Mouse (Mus musculus): ENCODE measurements at regions not wholly inside any gene's neighbourhood (a gene's known extent, or its start where the extent isn't known, plus 50 kb on each side); places are given as distances from the start of the nearest gene placed in this dataset.

- DNase-seq (ENCODE audit: extremely low spot score in 1 of 2, low spot score in 1 of 2) = no peak
Measured at GRCm38 (mm10) chr8:126723259-126724122, 129.7 kb upstream of the Irf2bp2 start.

DNA sequence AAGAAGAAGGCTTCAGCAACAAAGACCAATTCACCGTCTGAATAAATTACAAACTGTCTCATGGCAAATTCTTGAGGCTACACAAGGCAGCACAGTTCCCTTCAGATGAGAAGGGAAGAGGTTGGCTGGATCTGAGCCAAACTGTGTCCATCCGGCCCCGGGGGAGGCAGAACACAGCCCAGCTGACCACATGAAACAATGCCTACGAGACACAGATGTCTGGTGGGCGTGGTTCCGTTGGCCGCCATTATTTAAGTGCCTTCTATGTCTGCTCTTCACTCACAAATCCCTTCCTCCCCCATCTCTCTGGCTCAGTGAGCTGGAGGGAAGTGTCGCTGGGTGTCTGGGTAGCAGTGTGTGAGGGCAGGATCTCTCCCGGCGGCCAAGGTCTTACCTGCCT is 127.8 kb upstream of the Irf2bp2 start:
- peak; percentile 23 to 27 for DNase-seq (ENCODE audit: extremely low spot score in 1 of 2, low spot score in 1 of 2)

DNA sequence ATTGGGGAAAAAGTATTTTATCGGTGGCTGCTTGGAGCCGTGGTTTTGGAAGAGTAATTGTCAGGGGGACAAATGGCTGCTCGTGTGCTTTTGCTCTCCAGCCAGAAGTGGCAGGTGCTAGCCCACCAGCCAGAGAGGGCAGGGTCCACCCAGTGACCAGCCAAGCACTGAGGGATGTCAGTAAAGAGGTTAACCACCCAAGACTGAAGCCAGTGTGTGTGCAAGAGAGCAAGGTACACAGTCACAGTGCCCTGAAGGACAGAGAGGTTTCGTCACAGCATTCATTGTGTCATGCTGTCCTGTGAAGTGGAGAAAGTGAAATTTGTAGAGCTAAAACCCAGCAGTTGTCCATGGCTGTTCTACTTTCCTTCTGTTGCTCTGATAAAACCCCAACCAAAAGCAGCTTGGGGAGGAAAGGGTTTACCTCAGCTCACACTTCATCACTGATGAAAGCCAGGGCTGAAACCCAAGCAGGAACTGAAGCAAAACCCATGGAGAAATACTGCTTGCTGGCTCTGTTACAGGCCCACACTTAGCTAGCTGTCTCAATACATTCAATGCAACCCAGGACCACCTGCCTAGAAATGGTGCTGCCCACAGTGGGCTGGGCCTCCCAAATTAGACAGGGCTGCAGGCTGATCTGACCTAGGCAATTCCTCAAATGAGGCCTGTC is 126.8 kb upstream of the Irf2bp2 start:
- DNase-seq (ENCODE audit: extremely low spot score in 1 of 2, low spot score in 1 of 2) = no peak

GRCm38 (mm10) chr8:126719748-126720147 is 126.0 kb upstream of the Irf2bp2 start:
- no peak for DNase-seq (ENCODE audit: extremely low spot score in 1 of 2, low spot score in 1 of 2)

DNA sequence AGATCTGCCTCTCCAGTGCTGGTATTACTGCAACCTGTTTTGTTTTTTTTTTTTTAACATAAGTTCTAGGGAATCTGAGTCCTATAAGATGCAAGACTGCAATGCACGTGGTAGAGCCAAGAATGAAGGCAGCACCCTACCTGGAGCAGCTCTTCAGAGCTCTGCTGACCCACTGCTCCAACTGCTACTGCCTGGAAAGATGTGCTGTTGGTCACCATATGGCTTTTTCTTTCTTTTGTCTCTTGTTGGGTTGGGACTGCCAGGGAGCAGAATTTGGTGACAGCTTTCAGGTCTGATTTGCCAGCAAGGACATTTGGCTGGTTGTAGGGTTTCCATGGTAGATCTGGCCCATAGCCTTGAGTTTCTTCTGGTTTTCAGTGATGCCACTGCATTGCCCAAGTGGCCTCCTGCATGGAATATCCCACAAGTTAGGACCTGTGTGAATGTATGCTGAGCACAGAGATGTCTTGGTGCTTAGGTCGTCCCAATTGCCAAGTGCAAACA is 123.9 kb upstream of the Irf2bp2 start:
- no peak for DNase-seq (ENCODE audit: extremely low spot score in 1 of 2, low spot score in 1 of 2)

GRCm38 (mm10) chr8:126715666-126716065 is 121.9 kb upstream of the Irf2bp2 start:
- DNase-seq (ENCODE audit: extremely low spot score in 1 of 2, low spot score in 1 of 2) = no peak

DNA sequence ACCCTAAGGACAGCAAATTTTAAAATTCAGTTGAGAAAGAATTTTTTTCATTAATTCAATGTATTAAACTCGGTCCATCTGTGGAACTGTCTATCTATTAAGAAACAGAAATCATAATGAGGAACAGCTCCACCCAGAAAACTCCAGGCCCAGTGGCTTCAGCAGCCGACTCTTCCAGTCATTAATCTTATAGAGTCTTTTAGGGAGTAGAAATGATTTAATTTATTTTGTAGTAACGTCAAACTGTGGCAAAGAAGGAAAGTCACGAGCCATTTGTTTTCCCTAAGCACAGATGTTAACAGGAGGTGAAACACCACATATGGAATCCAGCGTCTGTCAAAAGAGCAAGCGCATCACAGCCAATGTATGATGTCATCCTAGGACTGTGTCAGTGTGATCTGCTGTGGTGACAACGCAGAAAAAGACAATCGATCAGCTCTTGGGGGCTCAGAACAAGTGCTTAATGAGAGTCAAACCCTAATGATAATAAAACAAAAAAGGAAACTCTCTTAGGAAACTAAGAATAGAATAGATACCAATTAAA is 119.9 kb upstream of the Irf2bp2 start:
- no peak for DNase-seq (ENCODE audit: extremely low spot score in 1 of 2, low spot score in 1 of 2)

DNA sequence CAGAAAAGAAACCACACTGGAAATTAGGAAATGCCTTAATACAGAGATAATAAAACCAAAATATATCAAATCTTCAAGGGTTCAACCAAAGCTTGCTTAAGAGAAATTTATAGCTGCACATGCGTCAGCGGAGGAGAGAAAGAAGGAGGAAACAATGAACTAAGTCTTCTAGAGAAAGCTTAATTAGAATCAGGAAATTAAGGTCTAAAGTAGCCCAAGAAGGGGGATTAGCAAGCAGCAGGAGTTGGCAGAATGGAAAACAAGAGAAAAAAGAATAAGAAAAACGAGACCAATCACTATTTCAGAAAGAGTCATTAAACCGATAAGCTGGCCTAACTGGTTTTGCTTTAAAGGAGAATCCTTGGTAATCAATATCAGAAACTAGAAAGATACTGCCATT is 119.4 kb upstream of the Irf2bp2 start:
- DNase-seq (ENCODE audit: extremely low spot score in 1 of 2, low spot score in 1 of 2) = no peak

GRCm38 (mm10) chr8:126712749-126713148 is 119.0 kb upstream of the Irf2bp2 start:
- no peak for DNase-seq (ENCODE audit: extremely low spot score in 1 of 2, low spot score in 1 of 2)

DNA sequence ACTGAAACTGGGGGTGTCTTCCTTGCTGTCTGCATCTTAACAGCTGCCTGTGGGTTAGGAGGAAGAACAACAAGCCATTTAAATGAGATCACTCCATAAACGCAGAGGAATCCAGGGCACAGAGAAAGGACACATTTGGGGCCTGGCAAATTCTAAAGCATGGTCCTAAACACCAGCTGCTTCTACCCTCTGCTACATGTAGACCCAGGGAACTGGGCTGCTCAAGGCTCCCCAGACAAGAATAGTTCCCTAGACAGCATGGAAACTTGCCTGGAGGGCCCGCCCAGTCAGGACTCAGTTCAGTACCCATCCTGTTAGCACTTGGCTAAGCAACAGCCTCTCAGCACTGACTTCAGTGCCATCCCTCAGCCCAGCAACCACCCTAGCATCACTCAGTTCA is 115.2 kb upstream of the Irf2bp2 start:
- DNase-seq (ENCODE audit: extremely low spot score in 1 of 2, low spot score in 1 of 2) = no peak

GRCm38 (mm10) chr8:126707300-126707902 is 113.6 kb upstream of the Irf2bp2 start:
- DNase-seq (ENCODE audit: extremely low spot score in 1 of 2, low spot score in 1 of 2) = no peak

- DNase-seq (ENCODE audit: extremely low spot score in 1 of 2, low spot score in 1 of 2) = no peak
Measured at GRCm38 (mm10) chr8:126706247-126706646, 112.5 kb upstream of the Irf2bp2 start.

DNA sequence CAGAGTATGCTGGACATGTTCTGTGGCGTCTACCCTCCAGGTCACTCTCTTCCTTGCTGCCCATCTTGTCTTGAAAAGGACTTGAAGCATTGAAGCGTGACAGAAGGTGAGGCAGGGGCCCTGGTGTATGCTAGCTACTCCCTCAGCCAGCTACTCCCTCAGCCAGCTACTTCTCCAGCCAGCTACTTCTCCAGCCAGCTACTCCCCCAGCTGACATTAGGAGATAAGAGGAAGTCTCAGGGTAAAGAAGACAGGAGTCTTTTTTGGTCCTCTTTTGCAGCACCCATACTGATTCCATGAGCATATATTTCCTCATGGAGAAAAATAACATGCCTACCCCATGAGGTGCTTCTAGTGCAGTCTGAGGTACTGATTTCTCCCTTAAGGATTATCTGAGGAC is 111.6 kb upstream of the Irf2bp2 start:
- DNase-seq (ENCODE audit: extremely low spot score in 1 of 2, low spot score in 1 of 2) = no peak

- no peak for DNase-seq (ENCODE audit: extremely low spot score in 1 of 2, low spot score in 1 of 2)
Measured at GRCm38 (mm10) chr8:126704706-126705105, 110.9 kb upstream of the Irf2bp2 start.

- DNase-seq (ENCODE audit: extremely low spot score in 1 of 2, low spot score in 1 of 2) = no peak
Measured at GRCm38 (mm10) chr8:126703546-126703945, 109.8 kb upstream of the Irf2bp2 start.

DNA sequence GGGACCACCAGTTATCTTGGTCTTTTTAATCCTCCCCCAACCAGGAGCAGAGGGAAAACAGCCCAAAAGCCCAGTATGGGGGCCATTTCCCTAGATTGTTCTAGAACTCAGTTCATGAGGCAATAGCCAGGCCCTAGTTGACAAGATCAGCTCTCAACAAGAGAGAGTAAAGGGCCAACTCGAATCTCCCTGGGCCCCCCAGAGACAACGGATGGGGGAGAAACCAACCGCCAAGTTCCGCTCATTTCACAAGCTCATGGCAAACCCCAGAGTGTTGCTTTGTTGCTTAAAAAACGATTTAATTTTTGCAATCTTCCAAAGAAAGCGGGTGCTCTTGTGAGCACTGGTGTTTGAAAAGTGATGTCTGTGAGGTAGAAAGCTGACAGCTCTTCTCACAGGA is 108.5 kb upstream of the Irf2bp2 start:
- DNase-seq (ENCODE audit: extremely low spot score in 1 of 2, low spot score in 1 of 2) = no peak

- no peak for DNase-seq (ENCODE audit: extremely low spot score in 1 of 2, low spot score in 1 of 2)
Measured at GRCm38 (mm10) chr8:126699389-126699775, 105.6 kb upstream of the Irf2bp2 start.

DNA sequence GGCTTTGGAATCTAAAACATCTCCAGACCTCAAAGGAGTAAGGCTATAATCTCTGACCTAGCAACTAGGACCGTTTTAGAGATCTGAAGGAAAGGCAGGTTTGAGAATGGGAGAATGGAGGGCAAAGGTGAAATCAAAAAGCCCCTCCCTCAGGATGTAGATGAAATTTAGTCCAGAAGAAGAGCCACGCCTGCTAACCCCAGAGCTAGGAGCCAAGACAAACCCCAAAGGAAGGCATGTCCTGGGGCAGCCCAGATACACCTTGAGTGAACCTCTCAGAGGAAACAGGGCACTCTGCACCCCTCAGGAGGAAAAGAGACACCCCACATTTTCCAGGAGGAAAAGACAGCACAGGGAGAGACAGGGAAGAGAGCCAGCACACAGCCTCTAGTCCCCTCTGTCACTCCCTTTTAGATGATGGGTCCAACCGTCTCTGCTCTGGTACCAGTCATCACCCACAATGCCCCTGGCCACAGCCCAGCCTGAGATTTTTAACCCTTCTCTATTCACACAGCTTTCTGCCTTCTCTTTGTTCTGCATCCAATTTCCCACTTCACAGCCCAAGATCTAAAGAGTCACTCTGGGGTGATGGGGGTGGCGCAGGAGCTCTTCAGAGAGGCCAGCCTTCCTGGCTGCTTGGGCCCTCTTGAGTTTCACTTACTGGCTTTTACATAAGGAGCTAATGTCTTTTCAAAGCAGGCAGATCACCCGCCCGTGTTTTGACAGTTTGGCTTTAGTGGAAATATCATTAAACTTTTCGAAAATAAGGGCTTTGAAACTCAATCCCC is 105.0 kb upstream of the Irf2bp2 start:
- DNase-seq (ENCODE audit: extremely low spot score in 1 of 2, low spot score in 1 of 2) = no peak

DNA sequence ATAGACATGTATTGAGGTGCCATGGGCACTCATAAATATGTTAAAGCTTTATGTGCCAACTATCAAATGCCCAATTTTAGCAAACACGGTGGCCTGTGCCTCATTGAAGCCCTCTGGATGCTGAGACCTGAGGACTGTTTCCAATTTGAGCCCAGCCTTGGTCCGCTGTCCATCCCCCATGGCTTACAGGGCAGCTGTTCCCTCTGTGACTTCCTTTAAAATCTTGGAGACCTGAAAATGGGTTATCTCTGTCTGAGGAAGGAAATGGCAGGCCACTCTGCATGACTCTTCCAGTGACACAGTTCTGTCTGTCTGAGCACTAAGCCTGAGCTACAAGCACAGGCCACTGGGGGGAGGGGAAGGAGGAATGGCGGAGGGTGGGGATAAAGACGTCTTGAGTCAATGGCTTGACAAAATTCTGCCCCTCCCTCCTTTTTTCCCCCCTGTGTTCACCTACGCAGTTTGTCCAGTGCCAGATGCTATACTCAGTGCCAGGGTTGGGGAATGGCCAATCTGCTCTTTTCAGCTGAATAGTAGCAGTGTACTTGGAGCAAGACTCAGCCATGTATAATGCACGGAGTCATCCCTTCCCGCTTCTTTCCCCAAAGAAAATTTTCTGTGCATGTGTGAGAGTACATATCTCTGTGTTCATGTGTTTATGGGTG is 102.7 kb upstream of the Irf2bp2 start:
- DNase-seq (ENCODE audit: extremely low spot score in 1 of 2, low spot score in 1 of 2) = no peak

DNA sequence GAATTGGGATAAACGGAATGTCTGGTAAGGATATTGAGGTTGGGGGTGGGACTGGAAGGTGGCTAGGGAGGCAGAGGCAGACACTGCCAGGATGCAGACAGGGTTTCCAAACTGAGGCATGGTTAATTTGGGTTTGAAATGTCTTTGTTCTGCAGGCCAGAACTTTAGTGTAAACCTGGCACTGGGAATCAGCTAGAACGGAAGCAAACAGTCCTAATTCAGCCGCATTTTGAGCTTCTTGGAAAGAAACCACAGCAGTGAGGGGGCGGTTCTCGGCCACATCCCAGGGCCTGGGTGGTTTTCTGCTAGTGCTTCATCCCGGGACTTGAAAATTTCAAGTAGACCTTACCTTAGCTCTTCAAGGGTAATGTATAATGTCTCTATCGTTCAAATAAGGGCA is 100.6 kb upstream of the Irf2bp2 start:
- peak; percentile 61 to 87 for DNase-seq (ENCODE audit: extremely low spot score in 1 of 2, low spot score in 1 of 2)

All from frontal cortex, adult 2 months (tissue).